Mouse (Mus musculus) right cerebral cortex, postnatal 36 days (tissue): ENCODE results near the gene Iyd.

ENCODE experiments used
- DNase-seq, 2 experiments: peaks; one replicate each; pipeline ENCODE4 v3.0.0; 2022; ENCODE audit warnings: low spot score in 2 of 2, mixed read lengths in 1 of 2

Gene Iyd

DNA sequence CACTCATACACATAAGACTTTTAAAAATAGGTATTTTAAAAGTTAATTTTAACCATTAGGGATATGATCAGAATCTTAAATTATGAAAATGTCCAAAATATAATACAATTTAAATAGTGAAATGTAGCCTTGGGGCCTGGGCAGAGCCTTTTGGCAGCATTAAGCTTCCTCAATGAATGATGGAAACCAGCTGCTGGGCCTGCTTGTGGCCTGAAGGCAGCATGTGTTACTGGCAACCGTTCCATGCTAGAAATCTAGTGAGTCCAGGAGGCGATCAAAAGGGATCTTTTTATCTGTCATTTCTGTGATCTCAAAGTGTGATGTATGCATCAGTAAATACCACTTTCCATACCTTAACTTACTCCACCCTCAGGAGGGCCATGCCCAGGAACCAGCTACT is 9.3 kb downstream of the Iyd start:
- DNase-seq: no peak

DNA sequence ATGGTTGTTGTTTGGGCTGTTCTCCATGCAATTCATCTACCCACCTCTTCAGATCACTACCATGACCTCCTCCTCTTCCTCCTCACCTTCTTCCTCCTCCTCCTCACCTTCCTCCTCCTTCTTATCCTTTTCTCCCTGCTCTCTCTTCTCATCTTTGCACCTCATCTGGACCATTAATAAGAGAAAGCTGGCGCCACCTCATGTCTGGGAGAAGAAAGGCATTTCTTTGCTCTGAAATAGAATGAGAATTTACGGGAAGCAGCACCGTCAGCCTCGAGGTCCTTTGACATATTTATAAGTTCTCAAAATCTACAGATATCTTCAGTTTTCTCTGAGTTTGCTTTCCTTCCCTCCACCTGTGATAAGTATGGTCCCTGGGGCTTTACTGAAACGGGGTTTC is 15.1 kb downstream of the Iyd start:
- no peak for DNase-seq

DNA sequence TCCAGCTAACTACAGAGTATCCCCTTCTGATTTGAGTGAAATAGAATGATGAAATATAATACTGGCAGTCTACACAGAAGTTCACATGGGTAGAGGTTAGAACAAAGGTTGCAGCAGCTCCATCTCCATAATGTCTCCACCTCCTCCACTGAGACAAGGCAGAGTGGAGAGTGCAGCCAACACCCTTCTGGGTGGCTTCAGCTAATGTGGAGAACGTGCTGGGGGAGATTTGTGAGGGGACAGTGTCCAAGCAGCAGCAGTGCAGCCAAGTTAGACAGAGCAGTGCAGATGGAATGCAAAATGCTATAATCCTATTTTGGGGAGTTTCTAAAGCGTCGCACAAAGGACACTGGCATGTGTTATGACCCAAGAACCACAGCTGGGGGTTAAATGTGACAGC is 16.5 kb downstream of the Iyd start:
- no peak for DNase-seq

DNA sequence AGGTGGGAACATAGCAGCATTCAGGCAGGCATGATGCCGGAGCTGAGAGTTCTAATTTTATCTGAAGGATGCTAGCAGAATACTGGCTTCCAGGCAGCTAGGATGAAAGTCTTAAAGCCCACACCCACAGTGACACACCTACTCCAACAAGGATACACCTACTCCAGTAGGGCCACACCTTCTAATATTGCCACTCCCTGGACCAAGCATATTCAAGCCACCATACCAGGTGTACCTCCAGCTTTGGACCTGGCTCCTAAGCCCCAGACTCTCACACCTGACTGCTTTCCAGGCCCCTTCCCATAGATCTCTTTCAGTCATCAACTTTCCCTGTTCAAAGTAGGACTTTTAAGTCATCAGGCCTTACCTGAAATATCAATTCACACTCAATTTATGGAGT is 19.1 kb downstream of the Iyd start:
- no peak for DNase-seq

DNA sequence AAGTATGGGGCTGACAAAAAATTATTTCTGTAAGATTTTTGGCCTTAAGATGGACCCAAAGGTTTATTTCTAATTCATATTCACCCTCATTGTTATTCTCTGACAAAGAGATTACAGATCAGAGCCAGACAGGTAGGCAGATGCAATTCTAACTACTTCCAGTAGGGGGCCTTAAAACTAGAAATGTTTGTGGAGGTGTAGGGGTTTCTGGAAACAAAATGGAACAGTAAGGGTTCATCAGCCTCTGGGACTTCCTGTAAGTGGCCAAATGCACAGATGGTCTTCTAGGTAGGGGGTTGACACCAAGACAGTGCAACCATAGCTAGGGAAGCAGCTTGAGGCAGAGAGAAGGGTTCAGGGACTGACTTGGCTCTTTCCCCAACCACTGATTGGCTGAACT is 22.1 kb downstream of the Iyd start:
- no peak for DNase-seq

DNA sequence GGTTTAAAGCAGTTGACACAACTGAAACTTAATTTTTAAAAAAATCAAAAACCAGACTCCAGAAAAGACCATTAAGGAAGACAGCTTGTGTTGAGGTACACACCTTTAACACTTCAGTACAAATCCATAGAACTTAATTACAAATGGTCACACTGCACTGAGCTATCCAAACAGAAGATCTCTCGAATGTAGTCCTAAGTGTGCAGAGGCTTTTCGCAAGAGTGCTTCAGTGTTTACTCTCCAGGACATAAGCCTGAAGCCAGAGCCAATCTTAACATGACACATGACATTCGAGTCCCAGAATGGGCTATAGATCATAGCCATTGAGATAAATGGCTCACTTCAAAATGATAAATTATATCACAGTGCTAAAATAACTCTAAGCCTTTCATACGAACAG is 25.1 kb downstream of the Iyd start:
- no peak for DNase-seq

DNA sequence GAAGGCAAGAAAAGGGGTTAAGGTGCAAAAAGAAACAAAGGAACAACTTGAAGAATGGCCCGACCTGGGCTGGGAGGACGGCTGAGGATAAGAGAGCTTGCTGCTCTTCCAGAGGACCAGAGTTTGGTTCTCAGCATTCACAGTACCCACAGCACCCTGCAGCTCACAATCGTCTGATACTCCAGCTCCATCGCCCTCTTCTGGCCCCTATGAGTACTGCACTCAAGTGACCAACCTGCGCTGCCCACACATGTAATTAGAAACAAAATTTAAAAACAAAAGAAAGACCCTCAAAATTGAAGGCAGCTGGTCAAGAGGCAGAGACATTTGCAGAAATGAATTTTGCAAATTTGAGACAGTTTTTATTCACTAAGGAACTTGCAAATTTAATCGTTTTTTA is 27.8 kb downstream of the Iyd start:
- DNase-seq: no peak

DNA sequence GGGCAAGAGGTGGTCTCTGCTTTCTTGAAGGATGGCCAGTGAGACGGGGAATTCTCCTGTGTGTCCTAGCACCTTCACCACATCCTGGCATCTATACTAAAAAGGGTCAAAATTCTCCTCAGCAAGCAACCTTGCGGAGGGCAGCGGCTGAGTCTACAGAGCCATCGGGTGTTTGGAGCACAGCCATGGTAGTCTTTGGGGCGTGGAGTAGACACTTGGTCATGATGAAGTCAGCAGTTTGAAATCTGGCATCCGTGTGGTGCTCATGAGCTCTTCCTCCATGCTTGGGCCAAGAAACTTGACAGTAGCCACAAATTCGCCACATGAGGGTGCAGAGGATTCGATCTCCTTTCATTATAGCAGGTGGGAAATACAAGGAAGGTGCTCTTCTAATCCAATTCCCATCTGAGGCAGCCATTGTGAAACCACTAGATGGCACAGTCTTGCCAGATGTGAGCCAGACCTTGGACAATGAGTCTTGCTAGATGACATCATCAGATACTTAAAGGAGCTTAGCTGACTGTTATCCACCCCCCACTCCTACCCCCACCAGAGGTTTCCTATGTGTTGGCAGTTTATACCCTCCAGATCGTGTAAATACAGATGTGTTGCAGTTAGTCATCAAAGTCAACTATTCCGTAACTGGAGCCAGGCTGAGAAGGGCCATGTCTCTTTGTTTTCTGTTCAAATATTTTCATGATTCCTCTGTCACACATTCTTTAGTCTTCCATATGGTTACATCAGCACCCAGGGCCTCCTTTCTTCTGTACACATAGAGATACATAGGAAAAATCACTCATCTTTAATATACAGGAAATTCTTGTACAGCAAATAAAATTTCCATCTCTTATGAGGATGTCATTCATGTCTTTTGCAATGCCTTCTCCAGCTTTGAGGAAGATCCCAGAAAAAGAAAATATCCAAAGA is 32.9 kb downstream of the Iyd start:
- DNase-seq: peak; percentile 10 to 14

DNA sequence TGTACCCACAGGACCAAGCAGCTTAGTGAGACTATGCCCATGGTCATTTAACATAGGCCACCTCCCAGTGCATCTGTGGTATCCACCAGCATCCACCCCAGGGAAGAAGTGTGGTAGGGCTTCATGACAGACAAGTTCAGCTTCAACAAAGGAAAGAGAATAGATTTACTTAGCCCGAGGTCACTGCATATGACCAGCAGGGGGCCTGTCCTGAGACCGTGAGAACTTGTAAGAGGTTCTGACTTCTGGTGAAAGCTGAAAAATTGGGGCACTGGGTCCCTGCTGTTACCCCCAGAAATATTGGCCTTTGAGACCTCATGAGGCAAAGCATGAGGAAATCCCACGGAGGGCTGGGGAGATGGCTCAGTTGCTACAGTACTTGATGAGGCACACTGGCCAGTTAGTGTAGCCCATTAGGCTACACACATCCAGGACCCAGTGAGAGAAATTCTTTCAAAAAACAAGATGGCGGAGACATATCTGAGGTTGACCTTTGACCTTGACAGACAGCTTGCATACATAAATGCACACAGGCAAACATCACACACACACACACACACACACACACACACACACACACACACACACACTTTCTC is 34.0 kb downstream of the Iyd start:
- DNase-seq: no peak

DNA sequence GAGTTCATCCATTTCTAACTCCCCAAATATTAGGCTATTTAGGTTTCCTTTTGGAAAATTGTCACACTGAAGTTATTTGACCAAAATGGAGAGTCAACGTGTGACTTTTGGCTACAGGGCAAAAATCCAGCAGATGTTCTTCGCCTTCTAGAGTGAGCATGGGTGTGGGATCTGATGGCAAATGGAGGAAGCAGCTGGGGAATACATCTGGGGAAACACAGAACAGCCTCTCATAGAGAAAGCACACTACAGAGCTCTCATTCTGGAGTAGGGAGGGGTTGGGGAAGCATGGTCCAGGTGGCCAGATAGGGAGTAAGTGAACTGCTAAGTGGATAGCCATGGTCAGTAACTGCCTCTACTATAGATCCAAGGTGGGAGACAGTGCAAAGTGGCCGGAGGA is 50.6 kb downstream of the Iyd start:
- DNase-seq: no peak

DNA sequence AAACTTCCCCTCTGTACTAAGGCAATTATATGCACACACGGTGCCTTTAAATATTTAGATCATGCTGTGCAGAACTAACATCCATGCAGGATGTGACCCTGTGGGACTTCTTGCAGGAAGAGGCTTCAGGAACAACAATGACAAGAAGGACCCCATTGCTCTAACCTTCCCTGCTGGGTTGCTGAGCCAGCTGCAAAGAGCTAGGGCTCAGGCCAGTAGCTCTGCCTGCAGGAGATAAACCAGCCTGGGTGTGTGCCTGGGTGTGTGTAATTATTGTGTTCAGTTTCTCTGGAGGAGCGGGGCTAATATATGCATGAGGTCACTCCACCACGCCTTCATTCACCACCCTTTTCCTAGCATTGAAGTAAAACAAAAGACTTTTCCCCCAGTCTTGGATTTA is 51.8 kb downstream of the Iyd start:
- DNase-seq: no peak

DNA sequence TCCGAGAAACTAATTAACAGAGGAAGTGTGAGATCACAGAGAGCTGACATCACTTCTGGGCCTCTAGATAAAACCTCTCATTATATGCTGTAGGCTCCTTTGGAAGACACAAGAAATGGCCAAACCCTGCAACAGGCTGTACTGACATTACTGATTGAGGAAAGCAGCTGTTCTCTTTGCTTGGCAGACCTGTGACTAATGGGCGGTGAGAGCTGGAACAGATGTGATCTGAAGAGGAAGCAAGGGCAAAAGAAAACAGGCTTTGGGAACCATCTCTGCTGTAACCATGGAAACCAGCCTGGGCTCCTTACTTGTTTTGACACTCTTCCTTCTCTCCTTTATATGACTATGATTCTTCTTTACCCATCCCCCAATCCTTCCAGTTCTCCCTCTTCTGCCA is 56.7 kb downstream of the Iyd start:
- no peak for DNase-seq

DNA sequence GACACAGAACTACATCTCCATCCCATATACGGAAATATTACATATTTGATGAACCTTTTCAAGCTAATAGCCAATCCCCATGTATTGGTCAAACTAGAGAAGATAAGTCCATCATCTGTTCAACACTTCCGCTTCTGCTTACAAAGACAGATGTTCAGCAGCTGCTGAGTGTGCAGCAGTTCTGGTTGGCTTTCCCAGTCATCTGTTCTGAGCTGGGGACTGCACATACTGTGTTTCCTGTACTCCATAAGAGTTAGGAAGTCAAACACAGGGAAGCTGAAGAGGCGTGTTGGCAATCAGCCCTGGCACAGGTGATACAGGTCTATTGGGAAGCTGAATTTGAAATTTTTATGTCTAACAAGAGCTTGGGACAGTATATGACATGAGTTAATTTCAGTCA is 57.7 kb downstream of the Iyd start:
- no peak for DNase-seq
